Mouse (Mus musculus) forebrain, embryonic 16.5 days (tissue): ENCODE measurements around the gene Slc38a4. TPM values are rescaled to one million over a fixed set of nuclear protein-coding genes. Genes with fewer than 3 reads are reported as not detected.

ENCODE experiments used
- ATAC-seq: fragments of 200-750 bp; cut with Nextera tagmentation; 2 replicates; pipeline ENCODE4 v1.8.0; 2017; ENCODE audit warnings: mild to moderate bottlenecking, moderate library complexity
- H3K27ac ChIP-seq: fragments of 300-500 bp; sonication (generic); 2 replicates; pipeline ENCODE4 v1.5.1; 2014; ENCODE audit warnings: low read length, control low read depth
- H3K27me3 ChIP-seq: fragments of 300-500 bp; sonication (generic); replicated peaks from 2 replicates; pipeline ENCODE4 v1.6.1; 2014; ENCODE audit warnings: low read length; ENCODE audit not compliant: control insufficient read depth, insufficient read depth
- H3K36me3 ChIP-seq: fragments of 300-500 bp; sonication (generic); 2 replicates; pipeline ENCODE4 v1.6.1; 2014; ENCODE audit not compliant: control insufficient read depth, insufficient read depth
- H3K4me1 ChIP-seq: fragments of 300-500 bp; sonication (generic); replicated peaks from 2 replicates; pipeline ENCODE4 v1.6.1; 2014; ENCODE audit warnings: low read length; ENCODE audit not compliant: control insufficient read depth, insufficient read depth
- H3K4me2 ChIP-seq: fragments of 300-500 bp; sonication (generic); 2 replicates; pipeline ENCODE4 v1.6.1; 2014; ENCODE audit warnings: mild to moderate bottlenecking, low read length, control low read depth
- H3K4me3 ChIP-seq: fragments of 300-500 bp; sonication (generic); replicated peaks from 2 replicates; pipeline ENCODE4 v1.5.1; 2014; ENCODE audit warnings: mild to moderate bottlenecking, low read length, control low read depth
- H3K9ac ChIP-seq: fragments of 300-500 bp; sonication (generic); replicated peaks from 2 replicates; pipeline ENCODE4 v1.6.1; 2014; ENCODE audit warnings: low read depth, low read length, control low read depth
- H3K9me3 ChIP-seq: fragments of 300-500 bp; sonication (generic); 2 replicates; pipeline ENCODE4 v1.6.1; 2016; ENCODE audit warnings: low read length; ENCODE audit not compliant: control insufficient read depth
- WGBS: fragments of 180-500 bp; shearing (Covaris S2); extraction: QIAGEN DNeasy Blood & Tissue Kit; methylation state at CpG from one replicate; pipeline ENCODE4 v1.1.7; 2014; 5-methylcytosine and 5-hydroxymethylcytosine counted together
- polyA plus RNA-seq: library from polyadenylated mRNA; unstranded; fragments of >200 nt; fragmentation: Nextera tagmentation; extraction: Ambion mirVana; gene quantifications from 2 replicates; pipeline ENCODE4 v1.2.1, GENCODE M21; 2015

Slc38a4 gene
- polyA plus RNA-seq, 1 experiment from 2014 or later = 3.7 TPM

- ATAC-seq = peak; percentile 88
- H3K36me3 ChIP-seq = no peaks in the 10 kb centered on the region
- H3K27me3 ChIP-seq = no peaks in the 10 kb centered on the region
- no peaks in the 10 kb centered on the region; the same call in 1 of the 2 replicates for H3K4me1 ChIP-seq
- H3K4me2 ChIP-seq = peak overlapping the region; percentile 43
- H3K9ac ChIP-seq = peak overlapping the region; percentile 58
- H3K4me3 ChIP-seq = peak overlapping the region; percentile 38
- H3K9me3 ChIP-seq = no peaks in the 10 kb centered on the region
- WGBS = 29% methylated on average over 23 of the region's 23 CpGs
- no peak overlapping the region for H3K27ac ChIP-seq
These were observed 102.4 kb downstream of the Slc38a4 start for GRCm38 (mm10) chr15:96953112-96953937.

- Histone ChIP-seq H3K27ac (no peak overlapping the region), H3K9ac (no peak overlapping the region), H3K4me3 (no peak overlapping the region), H3K36me3 (no peaks in the 10 kb centered on the region), H3K4me1 (no peaks in the 10 kb centered on the region; the same call in 1 of the 2 replicates), H3K9me3 (no peaks in the 10 kb centered on the region), H3K4me2 (no peak overlapping the region), H3K27me3 (no peaks in the 10 kb centered on the region)
- WGBS = 69% methylated on average over 8 of the region's 8 CpGs
- ATAC-seq = no peak
These were observed 103.3 kb downstream of the Slc38a4 start for GRCm38 (mm10) chr15:96952488-96952887.

GRCm38 (mm10) chr15:96951783-96952182 lies 104.0 kb downstream of the Slc38a4 start:
- Histone ChIP-seq H3K4me1 (no peaks in the 10 kb centered on the region; the same call in 1 of the 2 replicates), H3K27me3 (no peaks in the 10 kb centered on the region), H3K36me3 (no peaks in the 10 kb centered on the region), H3K4me3 (no peak overlapping the region), H3K4me2 (no peak overlapping the region), H3K27ac (no peak overlapping the region), H3K9me3 (no peaks in the 10 kb centered on the region), H3K9ac (no peak overlapping the region)
- WGBS = 33% methylated on average over 5 of the region's 5 CpGs
- no peak for ATAC-seq

- Histone ChIP-seq H3K27ac (no peak overlapping the region), H3K4me3 (no peak overlapping the region), H3K9ac (no peak overlapping the region), H3K4me2 (no peak overlapping the region), H3K27me3 (no peaks in the 10 kb centered on the region), H3K36me3 (no peaks in the 10 kb centered on the region), H3K9me3 (no peaks in the 10 kb centered on the region), H3K4me1 (no peaks in the 10 kb centered on the region; the same call in 1 of the 2 replicates)
- 69% methylated on average over 6 of the region's 6 CpGs for WGBS
- ATAC-seq = no peak
These were observed 107.3 kb downstream of the Slc38a4 start for GRCm38 (mm10) chr15:96948471-96948870.

Other genes starting within 250 kb of the Slc38a4 start
- gene Pced1b, start 191.2 kb upstream of the Slc38a4 start, polyA plus RNA-seq = 2.5 and 4.3 TPM in 2 replicates
- 5.1 and 7.0 TPM in 2 replicates for gene Amigo2, start 191.3 kb upstream of the Slc38a4 start, polyA plus RNA-seq